Mouse (Mus musculus) brown adipose tissue, adult 24 weeks (tissue): ENCODE data around the gene Spef1. TPM values are rescaled to one million over a fixed set of nuclear protein-coding genes. Genes with fewer than 3 reads are reported as not detected.
A peak's percentile ranks its signal among the peaks of the same experiment; 100 is the strongest.
"Not testable (repeated sequence)": the region's sequence is repeated elsewhere in the genome, so short reads cannot be mapped to it uniquely, and the experiment has no call there.

Experiments used
- H3K27ac ChIP-seq: fragments of 200-500 bp; replicated peaks from 2 replicates; pipeline ENCODE4 v1.5.1; 2012; ENCODE audit warnings: low read depth, mild to moderate bottlenecking, low read length
- H3K4me1 ChIP-seq: fragments of 200-500 bp; 2 replicates; pipeline ENCODE4 v1.6.1; 2012; ENCODE audit warnings: low read length, mixed read lengths; ENCODE audit not compliant: control insufficient read depth, insufficient read depth, insufficient read length
- H3K4me3 ChIP-seq: fragments of 200-500 bp; 2 replicates; pipeline ENCODE4 v1.5.1; 2012; ENCODE audit warnings: low read depth, mild to moderate bottlenecking, low read length, moderate library complexity; ENCODE audit not compliant: insufficient read depth
- polyA plus RNA-seq: library from polyadenylated mRNA; stranded (reverse); fragments of >200 nt; gene quantifications from 2 replicates; pipeline ENCODE4 v1.2.4, GENCODE M21; 2012; ENCODE audit not compliant: missing spikeins, insufficient read depth, insufficient read length

Gene Spef1
- 5.3 and 9.2 TPM in 2 replicates for polyA plus RNA-seq

GRCm38 (mm10) chr2:131186771-131187601 lies at the start of gene Spef1, which contains the start of gene Cdc25b:
Gene Spef1, minus strand, starts transcription at chr2:131187282.
Gene Cdc25b, plus strand, starts transcription at chr2:131186949.
- H3K4me1 ChIP-seq = no peaks in the 10 kb centered on the region; the same call in none of the 2 replicates
- H3K27ac ChIP-seq = no peak within 1 kb of the TSS; the same call in 1 of the 2 replicates
- H3K4me3 ChIP-seq = peak within 1 kb of the TSS; percentile 65

GRCm38 (mm10) chr2:131234970-131235635 lies 48.0 kb upstream of the Spef1 start:
- peak overlapping the region; percentile 62 for H3K27ac ChIP-seq
- peak overlapping the region; percentile 79 for H3K4me3 ChIP-seq
- peaks cover 8% of the 10 kb centered on the region for H3K4me1 ChIP-seq

GRCm38 (mm10) chr2:131234127-131234650 lies 47.1 kb upstream of the Spef1 start:
- H3K27ac ChIP-seq = peak overlapping the region; percentile 62
- H3K4me1 ChIP-seq = peaks cover 8% of the 10 kb centered on the region
- H3K4me3 ChIP-seq = peak overlapping the region; percentile 79

GRCm38 (mm10) chr2:131233307-131234126 lies 46.4 kb upstream of the Spef1 start, which contains the start of gene Mavs:
Gene Mavs, plus strand, starts transcription at chr2:131234063.
- H3K4me1 ChIP-seq = peaks cover 8% of the 10 kb centered on the region
- peak within 1 kb of the TSS; percentile 62 for H3K27ac ChIP-seq
- H3K4me3 ChIP-seq = peak within 1 kb of the TSS; percentile 79

- H3K4me3 ChIP-seq = no peak overlapping the region
- H3K4me1 ChIP-seq = peaks cover 8% of the 10 kb centered on the region
- H3K27ac ChIP-seq = no peak overlapping the region
These were observed 45.5 kb upstream of the Spef1 start for GRCm38 (mm10) chr2:131232558-131232957.

- no peak overlapping the region for H3K27ac ChIP-seq
- H3K4me3 ChIP-seq = no peak overlapping the region
- no peaks in the 10 kb centered on the region; the same call in 1 of the 2 replicates for H3K4me1 ChIP-seq
These were observed 40.2 kb upstream of the Spef1 start for GRCm38 (mm10) chr2:131227243-131227642.

GRCm38 (mm10) chr2:131226669-131227068 lies 39.6 kb upstream of the Spef1 start:
- H3K27ac ChIP-seq, H3K4me1 ChIP-seq, H3K4me3 ChIP-seq: not testable (repeated sequence)

GRCm38 (mm10) chr2:131225178-131225577 lies 38.1 kb upstream of the Spef1 start:
- no peak overlapping the region for H3K4me3 ChIP-seq
- H3K27ac ChIP-seq = no peak overlapping the region
- H3K4me1 ChIP-seq = no peaks in the 10 kb centered on the region; the same call in 1 of the 2 replicates

- Histone ChIP-seq H3K4me1 (no peaks in the 10 kb centered on the region; the same call in 1 of the 2 replicates), H3K27ac (no peak overlapping the region), H3K4me3 (no peak overlapping the region)
These were observed 36.5 kb upstream of the Spef1 start for GRCm38 (mm10) chr2:131223569-131223968.

GRCm38 (mm10) chr2:131222562-131222961 lies 35.5 kb upstream of the Spef1 start:
- Histone ChIP-seq H3K27ac (no peak overlapping the region), H3K4me3 (no peak overlapping the region), H3K4me1 (no peaks in the 10 kb centered on the region; the same call in 1 of the 2 replicates)

GRCm38 (mm10) chr2:131221853-131222515 lies 34.9 kb upstream of the Spef1 start:
- Histone ChIP-seq H3K4me3 (no peak overlapping the region), H3K27ac (no peak overlapping the region), H3K4me1 (no peaks in the 10 kb centered on the region; the same call in 1 of the 2 replicates)

GRCm38 (mm10) chr2:131220030-131220429 lies 32.9 kb upstream of the Spef1 start:
- Histone ChIP-seq H3K4me1 (peaks cover 8% of the 10 kb centered on the region), H3K4me3 (no peak overlapping the region), H3K27ac (no peak overlapping the region)

GRCm38 (mm10) chr2:131215941-131216858 lies 29.1 kb upstream of the Spef1 start:
- peak overlapping the region; percentile 88 for H3K27ac ChIP-seq

More at GRCm38 (mm10) chr2:131215941-131216858, 29.1 kb upstream of the Spef1 start:
- H3K4me1 ChIP-seq = peaks cover 28% of the 10 kb centered on the region
- H3K4me3 ChIP-seq = no peak overlapping the region
